Mouse (Mus musculus) stomach, embryonic 14.5 days (tissue): Measurements from ENCODE around the gene Adamtsl5. TPM values are rescaled to one million over a fixed set of nuclear protein-coding genes. Genes with fewer than 3 reads are reported as not detected.

Experiments used
- ATAC-seq: fragments of 200-750 bp; cut with Nextera tagmentation; 2 replicates; pipeline ENCODE4 v1.8.0; 2017; ENCODE audit warnings: low read depth, moderate TSS enrichment; ENCODE audit not compliant: insufficient number of reproducible peaks, insufficient read depth, low FRiP score
- H3K27ac ChIP-seq: fragments of 300-500 bp; sonication (generic); 2 replicates; pipeline ENCODE4 v1.5.1; 2014; ENCODE audit warnings: mild to moderate bottlenecking, low read length, moderate library complexity, mixed read lengths
- H3K27me3 ChIP-seq: fragments of 300-500 bp; sonication (generic); 2 replicates; pipeline ENCODE4 v1.6.1; 2014; ENCODE audit warnings: low read length, control low read depth, mixed read lengths; ENCODE audit not compliant: control insufficient read depth, insufficient read depth
- H3K36me3 ChIP-seq: fragments of 300-500 bp; sonication (generic); 2 replicates; pipeline ENCODE4 v1.6.1; 2014; ENCODE audit warnings: mild to moderate bottlenecking, control low read depth, low read length, moderate library complexity, mixed read lengths; ENCODE audit not compliant: control insufficient read depth, insufficient read depth
- H3K4me1 ChIP-seq: fragments of 300-500 bp; sonication (generic); 2 replicates; pipeline ENCODE4 v1.6.1; 2014; ENCODE audit warnings: low read length, control low read depth, mixed read lengths; ENCODE audit not compliant: control insufficient read depth, insufficient read depth
- H3K4me2 ChIP-seq: fragments of 300-500 bp; sonication (generic); replicated peaks from 2 replicates; pipeline ENCODE4 v1.6.1; 2014; ENCODE audit warnings: low read depth, low read length, control low read depth
- H3K4me3 ChIP-seq: fragments of 300-500 bp; sonication (generic); 2 replicates; pipeline ENCODE4 v1.5.1; 2014; ENCODE audit warnings: low read depth, low read length, control low read depth
- H3K9ac ChIP-seq: fragments of 300-500 bp; sonication (generic); replicated peaks from 2 replicates; pipeline ENCODE4 v1.6.1; 2014; ENCODE audit warnings: low read depth, mild to moderate bottlenecking, control low read depth, low read length, moderate library complexity, mixed read lengths
- H3K9me3 ChIP-seq: fragments of 300-500 bp; sonication (generic); 2 replicates; pipeline ENCODE4 v1.6.1; 2016; ENCODE audit warnings: low read depth, low read length, control low read depth; ENCODE audit not compliant: control insufficient read depth
- WGBS: fragments of 180-500 bp; shearing (Covaris S2); extraction: QIAGEN DNeasy Blood & Tissue Kit; methylation state at CpG from one replicate; pipeline ENCODE4 v1.1.7; 2014; 5-methylcytosine and 5-hydroxymethylcytosine counted together
- polyA plus RNA-seq: library from polyadenylated mRNA; unstranded; fragments of >200 nt; fragmentation: Nextera tagmentation; extraction: Ambion mirVana; gene quantifications from 2 replicates; pipeline ENCODE4 v1.2.1, GENCODE M21; 2014

The Adamtsl5 gene
- polyA plus RNA-seq, 1 experiment from 2014 or later = 13.6 TPM

DNA sequence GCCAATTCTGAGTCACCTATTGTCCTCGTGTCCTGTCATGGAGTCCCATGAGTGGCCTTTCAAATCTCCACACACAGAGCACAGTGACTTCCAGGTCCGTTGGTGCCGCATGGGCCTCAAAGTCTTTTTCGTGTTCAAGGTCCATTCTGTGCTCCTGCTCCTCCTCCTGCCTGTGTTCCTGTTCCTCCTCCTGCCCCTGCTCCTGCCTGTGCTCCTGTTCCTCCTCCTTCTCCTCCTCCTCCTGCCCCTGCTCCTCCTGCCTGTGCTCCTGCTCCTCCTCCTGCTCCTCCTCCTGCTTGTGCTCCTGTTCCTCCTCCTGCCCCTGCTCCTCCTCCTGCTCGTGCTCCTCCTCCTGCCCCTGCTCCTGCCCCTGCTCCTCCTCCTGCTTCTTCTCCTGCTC lies 19.7 kb upstream of the Adamtsl5 start:
- Histone ChIP-seq H3K4me2 (no peak overlapping the region), H3K36me3 (no peaks in the 10 kb centered on the region), H3K4me3 (no peak overlapping the region), H3K4me1 (no peaks in the 10 kb centered on the region), H3K9me3 (no peaks in the 10 kb centered on the region), H3K27ac (no peak overlapping the region), H3K27me3 (no peaks in the 10 kb centered on the region), H3K9ac (no peak overlapping the region)
- 61% methylated on average over 5 of the region's 5 CpGs for WGBS
- ATAC-seq = no peak

DNA sequence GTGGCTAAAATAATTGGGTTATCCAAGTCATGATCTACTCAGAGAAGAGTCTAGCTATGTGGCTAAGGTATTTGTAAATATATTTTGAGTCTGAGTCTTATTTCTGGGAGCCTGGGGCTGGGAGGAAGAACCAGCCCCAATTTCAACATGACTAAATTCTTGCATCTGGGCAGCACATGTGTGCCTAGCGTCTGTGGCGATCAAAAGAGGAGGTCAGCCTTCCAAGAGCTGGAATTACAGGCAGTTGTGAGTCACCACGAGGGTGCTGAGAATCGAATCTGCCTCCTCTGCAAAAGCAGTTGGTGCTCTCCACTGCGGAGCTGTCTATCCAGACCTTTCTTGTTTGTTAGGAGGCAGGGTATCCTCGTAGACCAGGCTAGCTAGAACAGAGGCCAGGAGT lies 17.5 kb upstream of the Adamtsl5 start:
- Histone ChIP-seq H3K9me3 (no peaks in the 10 kb centered on the region), H3K27me3 (no peaks in the 10 kb centered on the region), H3K4me1 (no peaks in the 10 kb centered on the region), H3K4me2 (no peak overlapping the region), H3K27ac (no peak overlapping the region), H3K4me3 (no peak overlapping the region), H3K9ac (no peak overlapping the region), H3K36me3 (no peaks in the 10 kb centered on the region)
- ATAC-seq = no peak
- 62% methylated on average over 6 of the region's 6 CpGs for WGBS

DNA sequence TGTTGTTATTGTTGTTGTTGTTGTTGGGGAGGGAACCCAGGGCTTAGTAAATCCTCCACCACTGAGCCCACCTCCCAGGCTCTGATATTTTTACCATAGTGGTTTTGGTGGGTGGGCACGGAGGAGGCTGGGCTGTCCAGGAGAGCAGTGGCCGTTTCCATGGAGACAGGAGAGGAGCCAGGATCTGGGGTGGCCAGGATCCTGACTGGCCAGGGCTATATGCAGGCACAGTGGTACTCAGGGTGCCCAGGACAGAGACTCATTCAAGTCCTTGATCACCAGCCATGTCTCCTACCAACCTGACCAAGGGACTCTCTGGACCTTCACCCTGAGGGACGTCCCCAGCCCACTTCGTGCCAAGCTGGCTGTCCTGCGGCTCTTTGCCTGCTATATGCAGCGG lies 15.5 kb upstream of the Adamtsl5 start:
- Histone ChIP-seq H3K4me1 (no peaks in the 10 kb centered on the region), H3K9ac (no peak overlapping the region), H3K36me3 (no peaks in the 10 kb centered on the region), H3K4me2 (no peak overlapping the region), H3K27me3 (0 out of 2 replicates have a peak, but pooled peaks cover under 1% of the 10 kb centered on the region), H3K4me3 (no peak overlapping the region), H3K27ac (no peak overlapping the region), H3K9me3 (no peaks in the 10 kb centered on the region)
- no peak for ATAC-seq
- 32% methylated on average over 6 of the region's 6 CpGs for WGBS

DNA sequence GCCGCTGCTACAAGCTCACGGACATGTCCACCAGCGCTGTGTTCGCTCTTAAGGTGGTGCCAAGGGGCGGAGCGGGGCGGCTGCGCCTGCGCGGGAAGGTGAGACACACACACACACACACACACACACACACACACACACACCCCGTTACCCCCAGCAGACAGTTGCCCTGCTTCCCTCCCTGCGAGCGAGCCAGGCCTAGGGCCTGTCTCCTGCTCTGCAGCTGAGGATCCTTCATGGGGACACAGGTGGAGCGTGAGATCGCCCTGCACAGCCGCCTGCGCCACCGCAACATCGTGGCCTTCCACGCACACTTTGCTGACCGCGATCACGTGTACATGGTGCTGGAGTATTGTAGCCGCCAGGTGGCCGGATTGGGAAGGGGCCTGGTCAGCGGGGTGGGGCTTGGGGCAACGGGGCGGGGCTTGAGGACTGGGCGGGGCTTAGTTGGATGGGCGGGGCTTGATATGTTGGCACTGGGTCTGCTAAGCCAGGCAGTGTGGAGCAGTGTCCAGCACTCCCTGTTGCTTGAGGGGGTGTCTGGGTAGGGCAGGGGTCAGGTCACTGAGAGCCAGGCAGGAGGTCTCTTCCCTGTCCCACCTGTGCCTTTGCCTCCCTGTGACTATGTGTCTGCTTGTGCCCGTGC lies 9.9 kb upstream of the Adamtsl5 start:
- 6% methylated on average over 31 of the region's 31 CpGs for WGBS
- H3K9ac ChIP-seq = no peak overlapping the region
- no peaks in the 10 kb centered on the region for H3K9me3 ChIP-seq
- H3K27me3 ChIP-seq = peaks cover 40% of the 10 kb centered on the region
- H3K4me1 ChIP-seq = peaks cover 9% of the 10 kb centered on the region; the same call in 1 of the 2 replicates
- peak overlapping the region; percentile 35 for H3K4me2 ChIP-seq
- ATAC-seq = peak; percentile 26
- H3K4me3 ChIP-seq = 0 out of 2 replicates have a peak overlapping the region, but pooled peaks have one; percentile 12
- no peak overlapping the region for H3K27ac ChIP-seq
- H3K36me3 ChIP-seq = no peaks in the 10 kb centered on the region

DNA sequence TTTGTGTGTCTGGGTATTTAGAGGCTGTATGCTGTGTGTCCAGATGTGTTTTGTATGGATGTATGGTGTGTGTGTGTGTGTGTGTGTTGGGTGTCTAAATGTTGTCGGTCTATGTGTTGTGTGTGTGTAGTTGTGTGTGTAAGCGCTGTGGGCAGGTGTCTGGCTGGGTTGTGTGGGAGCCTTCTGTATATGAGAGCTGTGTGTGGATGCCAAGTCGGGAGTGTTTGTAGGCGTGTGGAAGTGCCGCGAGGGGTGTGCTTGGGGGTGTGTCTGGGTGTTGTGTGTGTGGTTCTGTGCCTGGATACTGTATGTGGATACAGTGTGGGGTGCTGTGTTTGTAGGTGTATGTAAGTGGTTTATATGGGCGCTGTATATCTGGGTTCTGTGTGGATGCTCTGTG lies 9.1 kb upstream of the Adamtsl5 start:
- H3K9ac ChIP-seq = no peak overlapping the region
- H3K4me3 ChIP-seq = peak overlapping the region; percentile 12; the same call in 1 of the 2 replicates
- H3K27me3 ChIP-seq = peaks cover 47% of the 10 kb centered on the region
- no peaks in the 10 kb centered on the region for H3K9me3 ChIP-seq
- peaks cover 9% of the 10 kb centered on the region; the same call in 1 of the 2 replicates for H3K4me1 ChIP-seq
- H3K27ac ChIP-seq = no peak overlapping the region
- H3K4me2 ChIP-seq = peak overlapping the region; percentile 35
- WGBS = 30% methylated on average over 7 of the region's 7 CpGs
- H3K36me3 ChIP-seq = no peaks in the 10 kb centered on the region
- ATAC-seq = 0 out of 2 replicates have a peak, but pooled peaks have one; percentile 3

DNA sequence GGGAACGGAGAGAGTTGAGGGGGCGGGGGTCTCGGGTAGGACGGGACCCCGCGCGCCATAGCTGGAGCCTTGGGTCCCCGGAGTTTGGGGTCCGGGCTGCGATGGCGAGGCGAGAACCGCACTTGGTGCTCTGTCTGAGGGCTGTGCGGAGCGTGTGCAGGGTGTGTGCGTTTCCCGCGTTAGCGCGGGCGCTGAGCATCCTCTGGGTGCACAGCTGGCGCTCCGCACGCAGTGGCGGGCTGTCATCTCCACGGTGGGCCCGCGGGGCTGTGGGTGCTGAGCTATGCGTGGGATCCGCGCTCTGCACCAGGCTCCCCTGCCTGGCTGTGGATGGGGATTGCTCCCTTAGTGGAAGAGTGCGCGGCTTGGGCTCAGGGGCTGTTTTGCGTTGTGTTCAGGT lies 8.5 kb upstream of the Adamtsl5 start:
- Histone ChIP-seq H3K4me2 (peak overlapping the region; percentile 47), H3K36me3 (no peaks in the 10 kb centered on the region), H3K9me3 (no peaks in the 10 kb centered on the region), H3K4me3 (peak overlapping the region; percentile 31), H3K9ac (no peak overlapping the region), H3K27me3 (peaks cover 48% of the 10 kb centered on the region), H3K4me1 (peaks cover 9% of the 10 kb centered on the region; the same call in 1 of the 2 replicates), H3K27ac (no peak overlapping the region)
- WGBS = 3% methylated on average over 34 of the region's 34 CpGs
- ATAC-seq = no peak

DNA sequence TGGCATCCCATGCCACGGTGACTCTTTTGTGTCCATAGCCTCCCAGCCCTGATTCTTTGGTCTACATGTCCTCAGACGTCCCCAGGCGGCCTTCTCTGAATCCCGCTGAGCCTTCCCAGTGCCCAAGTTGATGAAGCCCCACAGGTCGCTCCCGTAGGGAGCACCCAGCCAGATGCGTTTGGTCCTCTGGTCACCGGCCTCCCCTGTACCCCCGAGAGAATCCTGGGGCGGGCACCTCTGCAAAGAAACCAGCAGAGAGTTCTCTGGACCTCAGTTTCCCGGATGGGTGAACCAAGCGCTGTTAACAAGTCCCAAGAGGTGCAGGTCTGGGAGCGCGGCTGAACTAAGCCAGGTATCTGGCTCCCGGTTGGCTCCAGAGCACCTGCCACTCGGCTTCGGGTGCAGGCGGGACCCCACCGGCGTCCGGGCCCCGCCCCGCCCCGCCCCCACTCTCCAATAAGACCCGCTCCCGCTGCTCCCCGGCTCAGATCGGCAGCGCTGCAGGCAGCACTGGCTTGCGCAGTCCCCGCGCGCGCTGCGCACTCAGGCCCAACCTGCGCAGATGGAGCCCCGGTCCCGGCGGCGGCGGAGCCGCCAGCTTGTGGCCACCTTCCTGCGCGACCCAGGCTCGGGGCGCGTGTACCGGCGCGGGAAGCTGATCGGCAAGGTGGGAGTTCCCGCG lies 7.9 kb upstream of the Adamtsl5 start, which contains the start of gene Plk5:
TSS of gene Plk5 (plus strand) at position 459 of the 682 bp plus-strand sequence.
- H3K27me3 ChIP-seq = peaks cover 48% of the 10 kb centered on the region
- H3K4me2 ChIP-seq = peak within 1 kb of the TSS; percentile 47
- H3K4me3 ChIP-seq = peak within 1 kb of the TSS; percentile 31
- peaks cover 9% of the 10 kb centered on the region; the same call in 1 of the 2 replicates for H3K4me1 ChIP-seq
- H3K9me3 ChIP-seq = no peaks in the 10 kb centered on the region
- H3K36me3 ChIP-seq = no peaks in the 10 kb centered on the region
- H3K27ac ChIP-seq = no peak within 1 kb of the TSS
- H3K9ac ChIP-seq = no peak within 1 kb of the TSS
- WGBS = 1% methylated on average over 51 of the region's 53 CpGs
- no peak for ATAC-seq

DNA sequence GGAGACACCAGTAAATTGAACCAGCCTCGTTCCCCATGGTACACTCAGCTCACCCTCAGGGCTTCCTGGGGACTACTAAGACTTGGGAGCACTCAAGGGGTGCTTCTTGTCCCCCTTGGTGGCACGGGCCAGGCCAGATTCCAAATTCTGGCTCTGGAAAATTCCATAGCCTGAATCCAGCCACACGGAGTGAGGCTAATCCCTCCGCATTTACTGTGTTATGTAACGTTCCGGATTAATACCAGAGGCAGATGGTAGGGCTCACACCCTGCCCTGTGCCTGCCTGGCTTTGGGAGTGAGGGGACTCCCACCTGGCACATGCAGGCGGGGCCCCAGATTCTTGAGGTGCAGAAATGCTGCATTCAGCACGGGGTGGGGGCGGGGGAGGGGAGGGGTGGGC lies 7.2 kb upstream of the Adamtsl5 start:
- no peak overlapping the region for H3K4me2 ChIP-seq
- H3K27me3 ChIP-seq = peaks cover 48% of the 10 kb centered on the region
- no peaks in the 10 kb centered on the region for H3K9me3 ChIP-seq
- H3K9ac ChIP-seq = no peak overlapping the region
- no peak overlapping the region for H3K4me3 ChIP-seq
- WGBS = 12% methylated on average over 9 of the region's 9 CpGs
- H3K36me3 ChIP-seq = no peaks in the 10 kb centered on the region
- ATAC-seq = no peak
- peaks cover 9% of the 10 kb centered on the region; the same call in 1 of the 2 replicates for H3K4me1 ChIP-seq
- H3K27ac ChIP-seq = no peak overlapping the region
